Mouse (Mus musculus) spleen, postnatal 10 days (tissue): ENCODE measurements at regions not wholly inside any gene's neighbourhood (a gene's known extent, or its start where the extent isn't known, plus 50 kb on each side); places are given as distances from the start of the nearest gene placed in this dataset.
A peak's percentile ranks its signal among the peaks of the same experiment; 100 is the strongest.

ENCODE experiments used
- DNase-seq, 2 experiments: peaks; one replicate each; pipeline ENCODE4 v3.0.0; 2021 to 2022; ENCODE audit warnings: low spot score in 2 of 2

- no peak for DNase-seq
Measured at GRCm38 (mm10) chr7:135986021-135986420, 269.9 kb upstream of the Mki67 start.

GRCm38 (mm10) chr7:135990321-135990720 lies 274.2 kb upstream of the Mki67 start:
- no peak for DNase-seq

GRCm38 (mm10) chr7:135996896-135997295 lies 280.7 kb upstream of the Mki67 start:
- no peak for DNase-seq

- DNase-seq = no peak
Measured at GRCm38 (mm10) chr7:135997640-135998039, 281.5 kb upstream of the Mki67 start.

- DNase-seq = no peak
Measured at GRCm38 (mm10) chr7:136002382-136002781, 286.2 kb upstream of the Mki67 start.

GRCm38 (mm10) chr7:136003291-136003690 lies 287.1 kb upstream of the Mki67 start:
- DNase-seq = no peak

- no peak for DNase-seq
Measured at GRCm38 (mm10) chr7:136007796-136008455, 291.8 kb upstream of the Mki67 start.

- DNase-seq = no peak
Measured at GRCm38 (mm10) chr7:136008486-136008885, 292.3 kb upstream of the Mki67 start.

- peak in 1 of 2 experiments; percentile 43 for DNase-seq
Measured at GRCm38 (mm10) chr7:136010013-136010412, 293.9 kb upstream of the Mki67 start.

GRCm38 (mm10) chr7:136014706-136015105 lies 298.5 kb upstream of the Mki67 start:
- DNase-seq = no peak

GRCm38 (mm10) chr7:136016918-136017317 lies 300.8 kb upstream of the Mki67 start:
- no peak for DNase-seq

GRCm38 (mm10) chr7:136020577-136020976 lies 304.4 kb upstream of the Mki67 start:
- DNase-seq = no peak

GRCm38 (mm10) chr7:136021071-136021470 lies 304.9 kb upstream of the Mki67 start:
- no peak for DNase-seq

- DNase-seq = no peak
Measured at GRCm38 (mm10) chr7:136022781-136023448, 306.8 kb upstream of the Mki67 start.

GRCm38 (mm10) chr7:136026451-136026850 lies 310.3 kb upstream of the Mki67 start:
- DNase-seq = no peak

- no peak for DNase-seq
Measured at GRCm38 (mm10) chr7:136032026-136032425, 315.9 kb upstream of the Mki67 start.

GRCm38 (mm10) chr7:136033536-136033935 lies 317.4 kb upstream of the Mki67 start:
- no peak for DNase-seq

GRCm38 (mm10) chr7:136035735-136036134 lies 319.6 kb upstream of the Mki67 start:
- DNase-seq = no peak

- no peak for DNase-seq
Measured at GRCm38 (mm10) chr7:136038072-136038471, 321.9 kb upstream of the Mki67 start.

- DNase-seq = no peak
Measured at GRCm38 (mm10) chr7:136038906-136039305, 322.7 kb upstream of the Mki67 start.

GRCm38 (mm10) chr7:136041921-136042320 lies 325.8 kb upstream of the Mki67 start:
- DNase-seq = no peak

GRCm38 (mm10) chr7:136046645-136047363 lies 330.6 kb upstream of the Mki67 start:
- peak in 1 of 2 experiments; percentile 28 for DNase-seq
